Mouse (Mus musculus) spleen, postnatal 36 days (tissue): ENCODE measurements at regions not wholly inside any gene's neighbourhood (a gene's known extent, or its start where the extent isn't known, plus 50 kb on each side); places are given as distances from the start of the nearest gene placed in this dataset.

ENCODE experiments used
- DNase-seq, 2 experiments: peaks; one replicate each; pipeline ENCODE4 v3.0.0; 2022; ENCODE audit warnings: low spot score in 2 of 2, mixed read lengths in 1 of 2

GRCm38 (mm10) chr5:91696532-91696931, 179.1 kb downstream of the Parm1 start:
- DNase-seq = no peak

GRCm38 (mm10) chr5:91695632-91696031, 178.2 kb downstream of the Parm1 start:
- DNase-seq = no peak

GRCm38 (mm10) chr5:91693277-91693676, 175.9 kb downstream of the Parm1 start:
- no peak for DNase-seq

- DNase-seq = no peak
Observed at GRCm38 (mm10) chr5:91692292-91692691, 174.9 kb downstream of the Parm1 start.

DNA sequence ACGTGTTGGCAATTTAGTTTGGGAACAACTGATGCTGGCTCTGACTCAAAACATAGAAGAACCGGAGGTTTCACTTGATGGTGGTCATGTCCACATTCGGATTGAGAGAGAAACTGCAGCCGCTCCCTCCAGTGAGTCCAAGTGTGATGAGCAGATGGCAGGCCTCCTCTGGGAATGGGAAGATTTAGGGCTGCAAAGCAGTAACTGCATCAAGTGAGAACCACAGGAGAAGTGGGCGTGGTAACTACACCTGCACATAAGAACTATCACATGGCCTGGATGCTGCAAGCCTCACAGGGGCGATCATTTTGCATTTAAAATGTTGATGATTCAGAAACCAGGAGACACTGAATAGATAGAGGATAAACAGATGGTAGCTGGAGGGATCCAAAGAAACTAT, 161.3 kb downstream of the Parm1 start:
- no peak for DNase-seq
